Mouse (Mus musculus) brain, adult 2 months (tissue): ENCODE results near the gene Parp16.
"Not testable (repeated sequence)": the region's sequence is repeated elsewhere in the genome, so short reads cannot be mapped to it uniquely, and the experiment has no call there.

Source experiments
- DNase-seq: peaks from one replicate; pipeline ENCODE4 v3.0.0; 2011; ENCODE audit warnings: low read depth, low spot score

The Parp16 gene

GRCm38 (mm10) chr9:65178336-65179213, 16.6 kb upstream of the Parp16 start:
- DNase-seq: peak; percentile 24

DNA sequence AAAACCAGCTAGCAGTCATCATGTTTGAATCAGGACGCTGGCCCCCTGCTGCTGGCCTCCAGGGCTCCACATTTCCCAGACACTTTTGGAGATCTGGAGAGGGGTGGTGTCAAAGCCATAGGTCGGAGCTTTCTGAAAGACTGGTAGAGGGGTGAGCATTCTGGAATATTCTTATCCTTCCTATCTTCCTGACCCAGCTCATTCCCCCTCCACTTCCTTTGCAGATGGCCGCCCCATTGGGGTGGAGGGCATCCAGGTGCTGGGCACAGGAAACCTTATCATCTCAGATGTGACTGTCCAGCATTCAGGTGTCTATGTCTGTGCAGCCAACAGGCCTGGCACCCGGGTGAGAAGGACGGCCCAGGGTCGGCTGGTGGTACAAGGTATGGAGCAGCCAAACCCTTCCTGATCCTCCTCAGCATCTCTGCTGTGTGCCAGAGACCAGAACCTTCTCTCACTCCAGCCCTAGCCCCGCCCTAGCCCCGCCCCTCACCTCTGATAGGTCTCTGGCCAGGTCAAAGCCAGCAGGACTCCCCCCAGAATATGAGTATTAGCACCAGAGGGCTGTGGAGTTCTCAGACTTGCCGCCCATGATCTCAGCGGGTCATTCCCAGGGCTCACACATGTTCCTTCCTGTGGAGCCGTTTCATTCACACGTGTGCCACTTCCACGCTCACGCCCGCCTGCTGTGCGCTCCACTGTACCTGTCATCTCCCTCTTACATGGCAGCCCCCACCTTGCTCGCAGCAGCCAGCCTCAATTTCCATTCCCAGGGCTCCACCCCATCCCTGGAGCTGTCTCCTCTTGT, 15.1 kb upstream of the Parp16 start:
- no peak for DNase-seq

GRCm38 (mm10) chr9:65188599-65188998, 6.6 kb upstream of the Parp16 start:
- peak; percentile 94 for DNase-seq

- DNase-seq: no peak
These were observed 4.8 kb upstream of the Parp16 start for GRCm38 (mm10) chr9:65190306-65190705.

GRCm38 (mm10) chr9:65191389-65191754, 3.8 kb upstream of the Parp16 start:
- no peak for DNase-seq

- DNase-seq: no peak
These were observed 3.2 kb upstream of the Parp16 start for GRCm38 (mm10) chr9:65191755-65192469.

DNA sequence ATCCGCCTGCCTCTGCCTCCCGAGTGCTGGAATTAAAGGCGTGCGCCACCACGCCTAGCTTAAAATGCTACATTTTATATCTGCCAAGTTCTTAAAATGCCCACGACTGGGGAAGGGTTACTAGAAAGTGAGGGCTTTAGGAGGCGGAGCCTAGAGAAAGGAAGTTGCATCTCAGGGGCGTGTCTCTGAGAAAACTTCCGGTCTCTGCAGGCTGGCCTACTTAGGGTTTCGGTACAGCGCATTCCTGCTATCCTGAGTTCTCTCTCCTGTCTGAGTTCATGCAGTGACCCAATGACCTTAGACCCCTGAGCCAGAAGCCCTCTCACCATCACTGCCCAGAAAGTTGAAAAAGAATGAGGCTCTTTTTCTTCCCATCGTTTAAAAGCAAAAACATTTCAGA, 1.9 kb upstream of the Parp16 start:
- DNase-seq: no peak

DNA sequence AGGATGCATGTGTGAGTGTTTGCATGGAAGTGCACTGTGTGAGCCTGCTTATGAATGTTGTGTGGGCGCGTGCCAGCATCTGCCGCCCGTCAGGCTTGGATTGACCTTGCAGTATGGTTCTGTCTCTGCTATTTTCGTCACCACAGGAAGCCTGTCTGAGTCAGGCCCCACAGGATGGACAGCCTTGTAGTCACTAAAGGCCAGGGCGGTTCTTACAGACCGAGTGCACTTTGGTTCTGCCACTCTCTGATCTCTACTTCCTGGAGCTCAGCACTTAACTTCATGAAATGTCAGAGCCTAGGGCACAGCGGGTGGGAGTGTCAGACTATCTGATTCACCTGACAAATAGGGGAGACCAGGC, 448 bp downstream of the Parp16 start:
- DNase-seq: peak; percentile 70

DNA sequence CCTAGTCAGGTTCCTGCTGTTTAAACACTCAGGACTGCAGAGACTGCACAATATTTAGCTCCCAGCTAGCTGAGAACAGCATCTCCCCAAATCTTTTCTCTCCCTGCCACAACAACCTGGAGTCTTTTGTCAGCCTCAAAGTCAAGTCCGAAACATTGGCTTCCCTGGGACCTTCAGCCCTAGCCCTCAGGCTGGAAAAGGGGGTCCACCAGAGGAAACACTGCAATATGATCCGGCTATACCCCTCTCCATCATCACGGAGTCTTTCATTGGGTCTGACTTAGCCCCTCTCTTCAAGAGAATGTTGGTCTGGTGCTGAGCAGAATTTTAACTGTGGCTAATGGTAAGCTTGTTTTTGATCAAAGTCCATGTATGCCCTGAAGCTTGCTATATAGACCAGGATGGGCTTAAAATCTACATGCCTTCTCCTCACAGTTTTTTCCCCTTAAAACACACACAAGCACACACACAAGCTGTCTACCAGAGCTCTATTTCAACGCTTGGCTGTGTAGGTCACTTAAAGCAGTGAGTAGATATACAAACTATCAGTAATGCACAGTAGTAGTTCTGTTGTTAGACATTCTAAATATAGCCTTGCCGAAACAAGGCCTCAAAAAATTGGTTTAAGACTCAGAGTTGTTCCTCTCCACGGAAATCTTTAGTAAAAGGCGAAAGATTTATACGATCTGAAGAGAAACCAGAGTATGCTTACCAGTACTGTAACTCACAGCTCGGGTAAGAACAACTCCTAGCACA, 1.0 kb downstream of the Parp16 start:
- peak; percentile 84 for DNase-seq

GRCm38 (mm10) chr9:65196738-65197569, 1.8 kb downstream of the Parp16 start:
- peak; percentile 91 for DNase-seq

DNA sequence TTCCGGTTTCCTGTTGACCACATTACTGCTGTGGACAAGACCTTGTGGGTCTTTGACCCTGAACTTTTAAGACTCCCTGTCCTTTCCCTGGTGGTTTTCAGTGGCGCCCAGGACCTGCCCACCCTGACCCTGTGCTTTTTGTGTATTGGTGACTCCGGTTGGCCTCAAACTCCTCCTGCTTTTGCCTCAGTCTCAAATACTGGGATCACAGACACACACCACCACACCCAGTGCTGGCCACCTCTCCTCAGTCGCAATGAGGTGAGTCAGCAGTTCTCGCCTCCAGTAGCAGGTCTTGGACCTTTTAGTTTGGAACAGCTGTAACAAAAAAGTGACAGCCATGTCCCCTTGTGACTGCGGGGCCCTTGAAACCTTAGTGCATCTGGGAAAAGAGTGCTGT, 2.7 kb downstream of the Parp16 start:
- DNase-seq: no peak

DNA sequence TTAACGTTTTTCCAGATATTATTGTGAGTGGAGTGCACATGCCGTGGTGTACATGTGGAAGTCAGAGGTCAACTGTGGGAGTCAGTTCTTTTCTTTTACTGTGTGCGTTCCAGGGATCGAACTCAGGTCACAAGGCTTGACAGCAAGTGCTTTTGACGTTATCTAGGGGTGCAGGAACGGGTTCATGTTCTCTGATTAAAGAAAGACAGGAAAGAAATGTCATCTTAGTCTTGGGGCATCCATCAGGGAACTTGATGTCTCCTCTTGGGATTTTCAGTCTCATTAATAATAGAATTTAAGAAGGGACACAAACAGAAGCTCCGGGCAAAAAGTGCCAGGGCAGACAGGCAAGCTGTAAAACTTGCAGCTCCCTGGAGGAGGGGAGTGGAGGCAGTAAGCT, 4.6 kb downstream of the Parp16 start:
- no peak for DNase-seq

DNA sequence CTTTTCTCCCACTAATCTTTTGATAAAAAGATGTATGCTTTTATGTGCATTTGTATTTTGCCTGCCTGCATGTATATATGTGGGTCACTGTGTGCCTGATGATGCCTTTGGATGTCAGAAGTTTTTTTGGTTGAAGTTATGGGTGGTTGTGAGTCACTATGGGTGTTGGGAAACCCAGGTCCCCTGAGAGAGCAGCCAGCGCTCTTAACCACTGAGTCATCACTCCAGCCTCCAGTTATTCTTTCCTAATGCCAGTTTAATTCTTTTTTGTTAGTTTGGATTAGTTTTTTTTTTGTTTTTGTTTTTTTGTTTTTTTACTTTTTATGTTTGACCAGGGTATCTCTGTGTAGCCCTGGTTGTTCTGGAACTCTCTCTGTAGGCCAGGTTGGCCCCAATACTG, 5.5 kb downstream of the Parp16 start:
- peak; percentile 81 for DNase-seq

- DNase-seq: no peak
These were observed 5.8 kb downstream of the Parp16 start for GRCm38 (mm10) chr9:65201021-65201380.

- peak; percentile 95 for DNase-seq
These were observed 6.4 kb downstream of the Parp16 start for GRCm38 (mm10) chr9:65201381-65202164.

DNA sequence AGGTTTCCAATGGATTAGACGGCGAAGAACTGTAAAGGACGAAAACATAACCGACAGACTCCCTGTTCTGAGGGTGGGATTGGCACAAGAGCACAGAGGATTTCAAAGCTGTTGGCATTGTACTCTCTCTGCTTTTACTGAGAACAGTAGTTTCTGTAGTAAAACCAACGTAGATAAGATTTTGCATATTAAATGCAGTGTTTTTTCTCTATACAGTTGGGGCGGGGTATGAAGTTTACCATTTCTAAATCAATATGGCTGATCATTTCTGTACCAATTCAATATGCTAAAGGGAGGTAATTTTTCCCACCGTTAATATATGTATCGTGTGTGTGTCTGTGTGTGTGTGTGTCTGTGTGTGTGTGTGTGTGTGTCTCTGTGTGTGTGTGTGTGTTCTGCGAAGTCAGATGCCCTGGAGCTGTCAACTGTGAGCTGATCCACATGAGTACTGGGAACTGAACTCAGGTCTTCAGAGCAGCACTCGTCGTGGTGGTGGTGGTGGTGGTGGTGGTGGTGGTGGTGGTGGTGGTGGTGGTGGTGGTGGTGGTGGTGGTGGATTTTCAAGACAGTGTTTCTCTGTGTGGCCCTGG, 7.1 kb downstream of the Parp16 start:
- no peak for DNase-seq

- no peak for DNase-seq
These were observed 10.1 kb downstream of the Parp16 start for GRCm38 (mm10) chr9:65205049-65205815.

- DNase-seq: not testable (repeated sequence)
These were observed 12.1 kb downstream of the Parp16 start for GRCm38 (mm10) chr9:65207041-65207815.
